Mouse (Mus musculus) retina, postnatal 1 day (tissue): Measurements from ENCODE around the gene H2-D1.

Source experiments
- DNase-seq: peaks from one replicate; pipeline ENCODE4 v3.0.0-alpha.2; 2012

H2-D1 gene

GRCm38 (mm10) chr17:35240384-35241304 lies 21.9 kb upstream of the H2-D1 start:
- DNase-seq, result no peak

GRCm38 (mm10) chr17:35241305-35242014 lies 21.1 kb upstream of the H2-D1 start, which contains the start of gene Ddx39b:
Gene Ddx39b (plus strand): TSS chr17:35241746.
- DNase-seq, result peak; percentile 98

GRCm38 (mm10) chr17:35242015-35242941 lies 20.3 kb upstream of the H2-D1 start:
- peak; percentile 86 for DNase-seq

GRCm38 (mm10) chr17:35243086-35243485 lies 19.4 kb upstream of the H2-D1 start:
- peak; percentile 69 for DNase-seq

GRCm38 (mm10) chr17:35244999-35245398 lies 17.5 kb upstream of the H2-D1 start:
- no peak for DNase-seq

- DNase-seq, result peak; percentile 56
Measured at GRCm38 (mm10) chr17:35245731-35246623, 16.6 kb upstream of the H2-D1 start.

- DNase-seq, result no peak
Measured at GRCm38 (mm10) chr17:35247144-35247543, 15.4 kb upstream of the H2-D1 start.

- DNase-seq, result no peak
Measured at GRCm38 (mm10) chr17:35248986-35249385, 13.5 kb upstream of the H2-D1 start.

GRCm38 (mm10) chr17:35249451-35250197 lies 12.9 kb upstream of the H2-D1 start:
- DNase-seq, result no peak

- no peak for DNase-seq
Measured at GRCm38 (mm10) chr17:35250348-35251120, 12.0 kb upstream of the H2-D1 start.

- no peak for DNase-seq
Measured at GRCm38 (mm10) chr17:35251162-35251719, 11.3 kb upstream of the H2-D1 start.

GRCm38 (mm10) chr17:35251981-35252380 lies 10.5 kb upstream of the H2-D1 start:
- DNase-seq, result no peak

- DNase-seq, result no peak
Measured at GRCm38 (mm10) chr17:35252619-35253292, 9.8 kb upstream of the H2-D1 start.

- no peak for DNase-seq
Measured at GRCm38 (mm10) chr17:35253293-35254093, 9.0 kb upstream of the H2-D1 start.

- DNase-seq, result peak; percentile 67
Measured at GRCm38 (mm10) chr17:35254241-35255098, 8.1 kb upstream of the H2-D1 start.

GRCm38 (mm10) chr17:35255301-35255700 lies 7.2 kb upstream of the H2-D1 start:
- no peak for DNase-seq

- no peak for DNase-seq
Measured at GRCm38 (mm10) chr17:35255704-35256103, 6.8 kb upstream of the H2-D1 start.
